Mouse (Mus musculus): ENCODE measurements at regions not wholly inside any gene's neighbourhood (a gene's known extent, or its start where the extent isn't known, plus 50 kb on each side); places are given as distances from the start of the nearest gene placed in this dataset.

- no peak for DNase-seq (ENCODE audit: low spot score)
Measured at GRCm38 (mm10) chr9:41834487-41835404, 289.4 kb downstream of the Sorl1 start.

- DNase-seq (ENCODE audit: low spot score) = no peak
Measured at GRCm38 (mm10) chr9:41833408-41833807, 290.7 kb downstream of the Sorl1 start.

- DNase-seq (ENCODE audit: low spot score) = no peak
Measured at GRCm38 (mm10) chr9:41827356-41827755, 296.7 kb downstream of the Sorl1 start.

- no peak for DNase-seq (ENCODE audit: low spot score)
Measured at GRCm38 (mm10) chr9:41821401-41821800, 302.7 kb downstream of the Sorl1 start.

- DNase-seq (ENCODE audit: low spot score) = no peak
Measured at GRCm38 (mm10) chr9:41817740-41818461, 306.2 kb downstream of the Sorl1 start.

- no peak for DNase-seq (ENCODE audit: low spot score)
Measured at GRCm38 (mm10) chr9:41815921-41816320, 308.2 kb downstream of the Sorl1 start.

GRCm38 (mm10) chr9:41809291-41809690 lies 314.8 kb downstream of the Sorl1 start:
- no peak for DNase-seq (ENCODE audit: low spot score)

GRCm38 (mm10) chr9:41808791-41809190 lies 315.3 kb downstream of the Sorl1 start:
- DNase-seq (ENCODE audit: low spot score) = no peak

- no peak for DNase-seq (ENCODE audit: low spot score)
Measured at GRCm38 (mm10) chr9:41806289-41806621, 317.8 kb downstream of the Sorl1 start.

- no peak for DNase-seq (ENCODE audit: low spot score)
Measured at GRCm38 (mm10) chr9:41805491-41806288, 318.4 kb downstream of the Sorl1 start.

- DNase-seq (ENCODE audit: low spot score) = no peak
Measured at GRCm38 (mm10) chr9:41804711-41805331, 319.3 kb downstream of the Sorl1 start.

- no peak for DNase-seq (ENCODE audit: low spot score)
Measured at GRCm38 (mm10) chr9:41803680-41804460, 320.2 kb downstream of the Sorl1 start.

- DNase-seq (ENCODE audit: low spot score) = no peak
Measured at GRCm38 (mm10) chr9:41801376-41801775, 322.7 kb downstream of the Sorl1 start.

- DNase-seq (ENCODE audit: low spot score) = no peak
Measured at GRCm38 (mm10) chr9:41792830-41793213, 331.3 kb downstream of the Sorl1 start.

- DNase-seq (ENCODE audit: low spot score) = no peak
Measured at GRCm38 (mm10) chr9:41792173-41792829, 331.8 kb downstream of the Sorl1 start.

- no peak for DNase-seq (ENCODE audit: low spot score)
Measured at GRCm38 (mm10) chr9:41791501-41792172, 332.5 kb downstream of the Sorl1 start.

- no peak for DNase-seq (ENCODE audit: low spot score)
Measured at GRCm38 (mm10) chr9:41785131-41785530, 339.0 kb downstream of the Sorl1 start.

- no peak for DNase-seq (ENCODE audit: low spot score)
Measured at GRCm38 (mm10) chr9:41772281-41772902, 351.7 kb downstream of the Sorl1 start.

GRCm38 (mm10) chr9:41771276-41771675 lies 352.8 kb downstream of the Sorl1 start:
- no peak for DNase-seq (ENCODE audit: low spot score)

GRCm38 (mm10) chr9:41768316-41768715 lies 355.8 kb downstream of the Sorl1 start:
- no peak for DNase-seq (ENCODE audit: low spot score)

All from ovary, postnatal 10 days (tissue).